Mouse (Mus musculus) bone marrow, adult 2 months (tissue): Measurements from ENCODE around the gene Olfr482.

ENCODE experiments used
- CTCF ChIP-seq: fragments of 200-500 bp; IDR thresholded peaks from 2 replicates; pipeline ENCODE4 v1.5.1; 2011; ENCODE audit warnings: low read length, control low read depth; ENCODE audit not compliant: control insufficient read depth, insufficient read depth
- POLR2A ChIP-seq: fragments of 200-500 bp; IDR thresholded peaks from 2 replicates; pipeline ENCODE4 v1.6.1; 2011; ENCODE audit warnings: low read depth, mild to moderate bottlenecking, control low read depth, low read length, borderline replicate concordance; ENCODE audit not compliant: control insufficient read depth

DNA sequence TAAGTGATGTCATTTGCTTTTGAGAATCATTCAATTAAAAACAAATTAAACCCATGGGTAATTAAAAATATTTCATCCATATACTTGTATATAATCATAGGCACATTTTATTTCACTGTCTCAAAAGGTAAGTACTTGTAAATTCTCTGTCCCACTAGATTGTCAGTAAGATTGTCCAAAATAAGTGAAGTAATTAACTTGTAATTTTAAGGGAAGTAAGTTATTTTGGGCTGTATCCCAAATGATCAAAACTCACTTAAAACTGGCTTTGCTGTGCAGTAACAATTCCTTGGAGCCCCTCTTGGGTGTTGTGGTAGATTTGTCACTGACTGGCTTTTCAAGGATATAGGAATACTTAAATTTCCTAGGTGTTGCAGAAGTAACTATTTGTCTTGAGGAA is 17.8 kb downstream of the Olfr482 start, which contains the start of gene Olfr481:
- TF ChIP-seq POLR2A (no peak), CTCF (no peak)
